Mouse (Mus musculus) heart, postnatal 36 days (tissue): Measurements from ENCODE around the gene Fahd2a. TPM values are rescaled to one million over a fixed set of nuclear protein-coding genes. Genes with fewer than 3 reads are reported as not detected.

ENCODE experiments used
- DNase-seq, 2 experiments: peaks; one replicate each; pipeline ENCODE4 v3.0.0; 2021 to 2022
- intact Hi-C: fragments of 180-260 bp; cut with DNase I; formaldehyde crosslinking; loops from one replicate; pipeline ENCODE4 v1.15.1; 2025
- total RNA-seq, 2 experiments: library from RNA; stranded (reverse); gene quantifications; 2 replicates each; pipeline ENCODE4 v1.2.3; 2021

Fahd2a gene
- 10 to 100 TPM; 34.1 to 44.3 TPM for total RNA-seq

- intact Hi-C loops = no loop called here
- peak; percentile 76 to 79 for DNase-seq
Observed at GRCm38 (mm10) chr2:127444055-127444789, at the start of gene Fahd2a. TSS of gene Fahd2a (minus strand) at chr2:127444565.

GRCm38 (mm10) chr2:127484476-127485170 is 40.3 kb upstream of the Fahd2a start:
- peak; percentile 65 to 67 for DNase-seq
- intact Hi-C loops = no loop called here

GRCm38 (mm10) chr2:127483001-127483400 is 38.6 kb upstream of the Fahd2a start:
- DNase-seq = peak; percentile 34 to 45
- intact Hi-C loops = no loop called here

- DNase-seq = peak; percentile 84 to 86
- intact Hi-C loops = no loop called here
Observed at GRCm38 (mm10) chr2:127482533-127482911, 38.2 kb upstream of the Fahd2a start.

- no peak for DNase-seq
- intact Hi-C loops = no loop called here
Observed at GRCm38 (mm10) chr2:127481841-127482532, 37.6 kb upstream of the Fahd2a start.

GRCm38 (mm10) chr2:127479763-127480162 is 35.4 kb upstream of the Fahd2a start:
- no peak for DNase-seq
- intact Hi-C loops = no loop called here

GRCm38 (mm10) chr2:127479210-127479609 is 34.8 kb upstream of the Fahd2a start:
- no peak for DNase-seq
- intact Hi-C loops = no loop called here

- intact Hi-C loops = no loop called here
Observed at GRCm38 (mm10) chr2:127472279-127472678, 27.9 kb upstream of the Fahd2a start.

GRCm38 (mm10) chr2:127471281-127471680 is 26.9 kb upstream of the Fahd2a start:
- no peak for DNase-seq

More at GRCm38 (mm10) chr2:127472279-127472678, 27.9 kb upstream of the Fahd2a start:
- DNase-seq = no peak

GRCm38 (mm10) chr2:127470661-127471060 is 26.3 kb upstream of the Fahd2a start:
- intact Hi-C loops = no loop called here
- no peak for DNase-seq

More at GRCm38 (mm10) chr2:127471281-127471680, 26.9 kb upstream of the Fahd2a start:
- intact Hi-C loops = no loop called here

- no peak for DNase-seq
- intact Hi-C loops = no loop called here
Observed at GRCm38 (mm10) chr2:127470183-127470582, 25.8 kb upstream of the Fahd2a start.

GRCm38 (mm10) chr2:127462314-127462713 is 17.9 kb upstream of the Fahd2a start:
- intact Hi-C loops = loop anchor here (1.0 to 2.0 kb wide), 2 partner anchors 39 to 96 kb away; no protein-coding TSS in a partner anchor
- peak; percentile 61 for DNase-seq

- intact Hi-C loops = no loop called here
- DNase-seq = no peak
Observed at GRCm38 (mm10) chr2:127461351-127461750, 17.0 kb upstream of the Fahd2a start.

GRCm38 (mm10) chr2:127459341-127459740 is 15.0 kb upstream of the Fahd2a start:
- DNase-seq = no peak
- intact Hi-C loops = no loop called here

GRCm38 (mm10) chr2:127453764-127454163 is 9.4 kb upstream of the Fahd2a start:
- intact Hi-C loops = loop anchor here (2.0 kb wide), 1 partner anchor 93 kb away; no protein-coding TSS in a partner anchor
- DNase-seq = peak; percentile 70 to 76

- no peak for DNase-seq
- intact Hi-C loops = no loop called here
Observed at GRCm38 (mm10) chr2:127453141-127453540, 8.8 kb upstream of the Fahd2a start.

GRCm38 (mm10) chr2:127451748-127452147 is 7.4 kb upstream of the Fahd2a start:
- intact Hi-C loops = no loop called here
- DNase-seq = no peak

GRCm38 (mm10) chr2:127449691-127450090 is 5.3 kb upstream of the Fahd2a start:
- intact Hi-C loops = no loop called here
- no peak for DNase-seq

- intact Hi-C loops = no loop called here
- DNase-seq = no peak
Observed at GRCm38 (mm10) chr2:127446847-127447246, 2.5 kb upstream of the Fahd2a start.

GRCm38 (mm10) chr2:127437697-127438096 is 6.7 kb downstream of the Fahd2a start:
- no peak for DNase-seq
- intact Hi-C loops = no loop called here

GRCm38 (mm10) chr2:127435554-127435953 is 8.8 kb downstream of the Fahd2a start:
- no peak for DNase-seq
- intact Hi-C loops = no loop called here
